8 mouse cellular contexts compared by ENCODE assay signal in the genomic region with DNA sequence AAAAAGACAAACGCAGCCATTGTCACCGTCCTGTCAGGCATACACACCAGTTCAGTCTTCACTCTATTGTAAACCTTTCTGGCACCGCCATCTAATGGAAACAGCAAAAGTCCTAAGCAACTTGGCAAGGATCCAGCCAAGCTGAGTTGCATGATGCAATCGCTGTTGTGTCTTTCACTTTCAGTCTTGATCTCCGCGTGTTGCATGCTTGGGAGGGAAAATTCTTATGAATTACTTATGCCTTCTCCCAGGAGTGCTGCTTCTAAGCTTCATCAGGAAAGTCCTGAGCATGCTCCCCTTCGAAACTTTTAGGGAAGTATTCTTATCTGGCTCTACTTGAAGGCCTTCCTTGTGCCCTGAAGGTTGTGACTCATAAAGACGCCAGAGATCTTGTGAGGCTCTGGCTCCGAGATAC. TPM values are rescaled to one million over a fixed set of nuclear protein-coding genes. Genes with fewer than 3 reads are reported as not detected.
A peak's percentile ranks its signal among the peaks of the same experiment; 100 is the strongest.
DNase-seq lines count a peak whose midpoint lies in the region; TF ChIP-seq lines count a peak whose summit lies in the region.

No protein-coding gene starts in this region.

- peaks cover 22% of the 10 kb centered on the region for H3K9me3 ChIP-seq in CH12.LX (replicated peaks; ENCODE audit: low read length)

- in situ Hi-C loops in CH12.LX (cut with MboI; ENCODE audit: low pct_ligation_motif_present, low pct_unique_long_range_greater_than_20kb, low sequenced_read_pairs) = no loop called here

- dilution Hi-C loops in CH12.LX (cut with MboI; ENCODE audit: extremely low pct_ligation_motif_present, extremely low pct_unique_long_range_greater_than_20kb, low sequenced_read_pairs) = no loop called here

- no peak overlapping the region for H3K27ac ChIP-seq in layer of hippocampus, adult 2 months
- peak overlapping the region; percentile 42 for H3K27ac ChIP-seq in CH12.LX (ENCODE audit: insufficient read depth, low read depth)

- H3K27me3 ChIP-seq in CH12.LX (replicated peaks) = no peaks in the 10 kb centered on the region

- H3K4me2 ChIP-seq in CH12.LX (ENCODE audit: insufficient read depth, low read depth, poor library complexity, severe bottlenecking) = peak overlapping the region; percentile 34; the same call in 1 of the 2 replicates

- peak; percentile 40 for TF ChIP-seq RAD21 in CH12.LX (IDR thresholded peaks at IDR 0.05; ENCODE audit: low read depth, low read length)

- no peaks in the 10 kb centered on the region for H3K79me2 ChIP-seq in CH12.LX (replicated peaks; ENCODE audit: control insufficient read depth, extremely low read depth, insufficient read depth, poor library complexity, severe bottlenecking)

- TF ChIP-seq CTCF in layer of hippocampus, adult 2 months (conservative IDR thresholded peaks at IDR 0.05) = no peak
- TF ChIP-seq CTCF in CH12.LX (conservative IDR thresholded peaks at IDR 0.05 in 1 of 2, IDR thresholded peaks at IDR 0.05 in 1 of 2; ENCODE audit: low read depth in 2 of 2, low read length in 2 of 2) = peak in 1 of 2 experiments; percentile 51; a peak in 2 of 4 replicates

- TF ChIP-seq POLR2A in CH12.LX (IDR thresholded peaks at IDR 0.05; ENCODE audit: low read depth, low read length) = no peak; the same call in 1 of the 2 replicates

- H3K4me3 ChIP-seq in layer of hippocampus, adult 2 months = peak overlapping the region; percentile 26; the same call in 1 of the 2 replicates
- H3K4me3 ChIP-seq in CH12.LX (replicated peaks in 1 of 3; ENCODE audit: low read depth in 2 of 3, low read length in 2 of 3, poor library complexity in 1 of 3) = no peak overlapping the region

- peaks cover 2 to 10% of the 10 kb centered on the region in 2 experiments; a peak in 1 of 4 replicates for H3K4me1 ChIP-seq in CH12.LX (ENCODE audit: control insufficient read depth in 1 of 2, insufficient read depth in 2 of 2)

- H3K9ac ChIP-seq in CH12.LX (ENCODE audit: insufficient read depth, low read depth) = peak overlapping the region; percentile 80

- TF ChIP-seq EP300 in CH12.LX (IDR thresholded peaks at IDR 0.05; ENCODE audit: low read length) = peak; percentile 66

- H3K36me3 ChIP-seq in CH12.LX (replicated peaks in 1 of 2; ENCODE audit: control insufficient read depth in 1 of 2, insufficient read depth in 1 of 2, low read length in 1 of 2) = no peaks in the 10 kb centered on the region

- DNase-seq in layer of hippocampus, adult 2 months (ENCODE audit: low spot score in 2 of 2) = no peak
- no peak for DNase-seq in layer of hippocampus, adult 9-11 months
- peak; percentile 54 for DNase-seq in CH12.LX (ENCODE audit: extremely low read depth)
- peak; percentile 40 for DNase-seq in brain, adult 2 months (ENCODE audit: low read depth, low spot score)
- DNase-seq in kidney, postnatal 25 days = peak; percentile 36 to 42
- DNase-seq in retina, postnatal 7 days (ENCODE audit: low read depth, low spot score) = peak; percentile 11
- DNase-seq in layer of hippocampus, adult 8-10 months (ENCODE audit: low spot score in 2 of 2) = no peak
- no peak for DNase-seq in gastrocnemius, adult 8-10 months (ENCODE audit: low spot score in 2 of 2)

TF ChIP-seq in CH12.LX, 34 proteins besides CTCF, POLR2A, EP300 and RAD21:
- 0 out of 2 replicates have a peak, but pooled peaks have one; percentile 25 for TF ChIP-seq NRF1 (IDR thresholded peaks at IDR 0.05; ENCODE audit: low read depth, low read length)
- peak; percentile 53; the same call in 1 of the 2 replicates for TF ChIP-seq MAFK (IDR thresholded peaks at IDR 0.05; ENCODE audit: insufficient replicate concordance, low read length)
- peak; percentile 89 for TF ChIP-seq JUND (conservative IDR thresholded peaks at IDR 0.05; ENCODE audit: low read depth, low read length)
- TF ChIP-seq IRF4 (IDR thresholded peaks at IDR 0.05; ENCODE audit: low read depth, low read length) = peak; percentile 78
- 0 out of 2 replicates have a peak, but pooled peaks have one; percentile 50 for TF ChIP-seq TBP (conservative IDR thresholded peaks at IDR 0.05; ENCODE audit: low read depth, low read length)
- TF ChIP-seq CHD2 (IDR thresholded peaks at IDR 0.05; ENCODE audit: low read length) = no peak
- no peak for TF ChIP-seq USF2 (conservative IDR thresholded peaks at IDR 0.05; ENCODE audit: low read depth, low read length)
- TF ChIP-seq ZNF384 (IDR thresholded peaks at IDR 0.05; ENCODE audit: low read depth, low read length) = peak; percentile 13; the same call in 1 of the 2 replicates
- TF ChIP-seq USF1 (IDR thresholded peaks at IDR 0.05; ENCODE audit: low read depth, low read length) = peak; percentile 17; the same call in 1 of the 2 replicates
- no peak for TF ChIP-seq ZC3H11A (IDR thresholded peaks at IDR 0.05; ENCODE audit: low read depth, low read length)
- 0 out of 2 replicates have a peak, but pooled peaks have one; percentile 53 for TF ChIP-seq MAZ (IDR thresholded peaks at IDR 0.05; ENCODE audit: low read depth, low read length)
- peak; percentile 68; the same call in 1 of the 2 replicates for TF ChIP-seq SIN3A (IDR thresholded peaks at IDR 0.05; ENCODE audit: low read length)
- peak; percentile 47 for TF ChIP-seq JUN (IDR thresholded peaks at IDR 0.05; ENCODE audit: insufficient read depth, low read depth, low read length)
- TF ChIP-seq RCOR1 (conservative IDR thresholded peaks at IDR 0.05; ENCODE audit: low read depth, low read length) = no peak
- TF ChIP-seq BHLHE40 (IDR thresholded peaks at IDR 0.05; ENCODE audit: low read depth, low read length) = peak; percentile 41; the same call in 1 of the 2 replicates
- peak; percentile 41; the same call in 1 of the 2 replicates for TF ChIP-seq TCF12 (IDR thresholded peaks at IDR 0.05; ENCODE audit: low read depth, low read length)
- TF ChIP-seq ELF1 (IDR thresholded peaks at IDR 0.05; ENCODE audit: low read depth, low read length) = peak; percentile 19; the same call in 1 of the 2 replicates
- peak; percentile 33 for TF ChIP-seq SMC3 (IDR thresholded peaks at IDR 0.05; ENCODE audit: low read depth, low read length)
- peak; percentile 82 for TF ChIP-seq ETS1 (conservative IDR thresholded peaks at IDR 0.05; ENCODE audit: low read depth, low read length)
- no peak for TF ChIP-seq UBTF (IDR thresholded peaks at IDR 0.05; ENCODE audit: low read depth, low read length)
- no peak for TF ChIP-seq GABPA (IDR thresholded peaks at IDR 0.05; ENCODE audit: insufficient replicate concordance, low read depth, low read length)
- TF ChIP-seq MAX (IDR thresholded peaks at IDR 0.05; ENCODE audit: low read length) = peak; percentile 96
- TF ChIP-seq NELFE (IDR thresholded peaks at IDR 0.05; ENCODE audit: low read depth, low read length) = peak; percentile 38; the same call in 1 of the 2 replicates
- TF ChIP-seq E2F4 (IDR thresholded peaks at IDR 0.05; ENCODE audit: insufficient replicate concordance, low read depth, low read length) = no peak
- peak; percentile 99 for TF ChIP-seq MYC (IDR thresholded peaks at IDR 0.05; ENCODE audit: low read depth, low read length)
- peak; percentile 71; the same call in 1 of the 2 replicates for TF ChIP-seq MEF2A (IDR thresholded peaks at IDR 0.05; ENCODE audit: borderline replicate concordance, low read depth, low read length)
- peak; percentile 70; the same call in 1 of the 2 replicates for TF ChIP-seq KAT2A (IDR thresholded peaks at IDR 0.05; ENCODE audit: insufficient replicate concordance, low read length)
- no peak for TF ChIP-seq ZKSCAN1 (IDR thresholded peaks at IDR 0.05; ENCODE audit: borderline replicate concordance, low read depth, low read length)
- peak; percentile 55 for TF ChIP-seq HCFC1 (IDR thresholded peaks at IDR 0.05; ENCODE audit: low read depth, low read length)
- no peak; the same call in 1 of the 2 replicates for TF ChIP-seq MXI1 (IDR thresholded peaks at IDR 0.05; ENCODE audit: low read depth, low read length)
TF ChIP-seq in CH12.LX: peak in this region for 21.

RNA-seq across cellular contexts. Expression of gene Slc7a1, which starts 19.4 kb away (rescaled TPM):
- total RNA-seq in layer of hippocampus, adult 2 months (2021) = 10 to 100 TPM; 24.4 to 25.9 TPM
- 53.9 and 69.5 TPM in 2 replicates for total RNA-seq in CH12.LX (2012; rRNA removed)
- total RNA-seq in CH12.LX (2014; rRNA removed) = 12.2 and 20.5 TPM in 2 replicates
- polyA plus RNA-seq in CH12.LX (2012; ENCODE audit: insufficient read length, low read depth) = 64.1 and 78.3 TPM in 2 replicates
- 10 to 100 TPM; 22.9 to 24.3 (median 23.5) TPM for total RNA-seq in layer of hippocampus, adult 8-10 months (2022)
- total RNA-seq in gastrocnemius, adult 8-10 months (2022) = 1 to 10 TPM; 1.5 to 3.5 (median 1.9) TPM

Comparison
In these comparisons a context has a peak if more than half of its experiments do, and no peak if none do; other contexts are left out.
1. DNase-seq: peak in CH12.LX (single experiment), brain, adult 2 months (single experiment), kidney, postnatal 25 days (2 of 2) and retina, postnatal 7 days (single experiment); none in layer of hippocampus, adult 2 months (0 of 2), layer of hippocampus, adult 9-11 months (single experiment), layer of hippocampus, adult 8-10 months (0 of 2) and gastrocnemius, adult 8-10 months (0 of 2).